Mouse (Mus musculus): ENCODE data around the gene Tada1. TPM values are rescaled to one million over a fixed set of nuclear protein-coding genes. Genes with fewer than 3 reads are reported as not detected.

Tada1 gene
- polyA plus RNA-seq, 1 experiment from 2014 or later, result 76.4 TPM

- no peak overlapping the region for H3K27ac ChIP-seq (replicated peaks; ENCODE audit: low read depth, low read length)
- H3K9ac ChIP-seq (replicated peaks; ENCODE audit: low read length), result no peak overlapping the region
- WGBS, result 93% methylated on average over 11 of the region's 11 CpGs
- peaks cover 20% of the 10 kb centered on the region for H3K36me3 ChIP-seq (replicated peaks; ENCODE audit: control insufficient read depth, insufficient read depth, low read depth, low read length)
- H3K4me2 ChIP-seq (ENCODE audit: low read depth, low read length), result no peak overlapping the region
- no peaks in the 10 kb centered on the region for H3K4me1 ChIP-seq (ENCODE audit: control insufficient read depth, insufficient read depth, low read length)
- no peak for ATAC-seq (replicated peaks; ENCODE audit: insufficient number of reproducible peaks, low FRiP score, low TSS enrichment, low read depth)
- no peaks in the 10 kb centered on the region for H3K27me3 ChIP-seq (ENCODE audit: control insufficient read depth, insufficient read depth, low read length)
- H3K4me3 ChIP-seq (ENCODE audit: low read depth, low read length), result no peak overlapping the region
- DNase-seq (ENCODE audit: low spot score), result no peak
- H3K9me3 ChIP-seq (replicated peaks; ENCODE audit: control insufficient read depth, low read length), result no peaks in the 10 kb centered on the region
Measured at GRCm38 (mm10) chr1:166388511-166388910, 9.6 kb downstream of the Tada1 start.

- Histone ChIP-seq H3K4me3 (ENCODE audit: low read depth, low read length) (no peak overlapping the region), H3K27ac (replicated peaks; ENCODE audit: low read depth, low read length) (no peak overlapping the region), H3K4me2 (ENCODE audit: low read depth, low read length) (no peak overlapping the region), H3K9ac (replicated peaks; ENCODE audit: low read length) (no peak overlapping the region), H3K9me3 (replicated peaks; ENCODE audit: control insufficient read depth, low read length) (no peaks in the 10 kb centered on the region), H3K27me3 (ENCODE audit: control insufficient read depth, insufficient read depth, low read length) (no peaks in the 10 kb centered on the region), H3K36me3 (replicated peaks; ENCODE audit: control insufficient read depth, insufficient read depth, low read depth, low read length) (peaks cover 19% of the 10 kb centered on the region), H3K4me1 (ENCODE audit: control insufficient read depth, insufficient read depth, low read length) (no peaks in the 10 kb centered on the region)
- WGBS, result 92% methylated on average over 16 of the region's 16 CpGs
- DNase-seq (ENCODE audit: low spot score) (no peak), ATAC-seq (replicated peaks; ENCODE audit: insufficient number of reproducible peaks, low FRiP score, low TSS enrichment, low read depth) (no peak)
Measured at GRCm38 (mm10) chr1:166389406-166390125, 10.7 kb downstream of the Tada1 start.

GRCm38 (mm10) chr1:166391671-166392070, 12.8 kb downstream of the Tada1 start:
- Histone ChIP-seq H3K9me3 (replicated peaks; ENCODE audit: control insufficient read depth, low read length) (no peaks in the 10 kb centered on the region), H3K4me1 (ENCODE audit: control insufficient read depth, insufficient read depth, low read length) (no peaks in the 10 kb centered on the region), H3K36me3 (replicated peaks; ENCODE audit: control insufficient read depth, insufficient read depth, low read depth, low read length) (peaks cover 16% of the 10 kb centered on the region), H3K9ac (replicated peaks; ENCODE audit: low read length) (no peak overlapping the region), H3K4me2 (ENCODE audit: low read depth, low read length) (no peak overlapping the region), H3K27ac (replicated peaks; ENCODE audit: low read depth, low read length) (no peak overlapping the region), H3K4me3 (ENCODE audit: low read depth, low read length) (no peak overlapping the region), H3K27me3 (ENCODE audit: control insufficient read depth, insufficient read depth, low read length) (no peaks in the 10 kb centered on the region)
- WGBS, result 96% methylated on average over 6 of the region's 6 CpGs
- no peak for ATAC-seq (replicated peaks; ENCODE audit: insufficient number of reproducible peaks, low FRiP score, low TSS enrichment, low read depth)
- DNase-seq (ENCODE audit: low spot score), result no peak

GRCm38 (mm10) chr1:166394770-166395169, 15.9 kb downstream of the Tada1 start:
- Histone ChIP-seq H3K4me1 (ENCODE audit: control insufficient read depth, insufficient read depth, low read length) (no peaks in the 10 kb centered on the region), H3K9ac (replicated peaks; ENCODE audit: low read length) (no peak overlapping the region), H3K27me3 (ENCODE audit: control insufficient read depth, insufficient read depth, low read length) (no peaks in the 10 kb centered on the region), H3K36me3 (replicated peaks; ENCODE audit: control insufficient read depth, insufficient read depth, low read depth, low read length) (peaks cover 33% of the 10 kb centered on the region), H3K27ac (replicated peaks; ENCODE audit: low read depth, low read length) (no peak overlapping the region), H3K4me2 (ENCODE audit: low read depth, low read length) (no peak overlapping the region), H3K4me3 (ENCODE audit: low read depth, low read length) (no peak overlapping the region), H3K9me3 (replicated peaks; ENCODE audit: control insufficient read depth, low read length) (no peaks in the 10 kb centered on the region)
- ATAC-seq (replicated peaks; ENCODE audit: insufficient number of reproducible peaks, low FRiP score, low TSS enrichment, low read depth), result no peak
- no peak for DNase-seq (ENCODE audit: low spot score)
- 86% methylated on average over 4 of the region's 4 CpGs for WGBS

GRCm38 (mm10) chr1:166395661-166396060, 16.8 kb downstream of the Tada1 start:
- Histone ChIP-seq H3K27me3 (ENCODE audit: control insufficient read depth, insufficient read depth, low read length) (no peaks in the 10 kb centered on the region), H3K36me3 (replicated peaks; ENCODE audit: control insufficient read depth, insufficient read depth, low read depth, low read length) (peaks cover 28% of the 10 kb centered on the region), H3K9me3 (replicated peaks; ENCODE audit: control insufficient read depth, low read length) (no peaks in the 10 kb centered on the region), H3K9ac (replicated peaks; ENCODE audit: low read length) (no peak overlapping the region), H3K4me2 (ENCODE audit: low read depth, low read length) (no peak overlapping the region), H3K4me1 (ENCODE audit: control insufficient read depth, insufficient read depth, low read length) (no peaks in the 10 kb centered on the region), H3K4me3 (ENCODE audit: low read depth, low read length) (no peak overlapping the region), H3K27ac (replicated peaks; ENCODE audit: low read depth, low read length) (no peak overlapping the region)
- WGBS, result 85% methylated on average over 5 of the region's 5 CpGs
- DNase-seq (ENCODE audit: low spot score) (no peak), ATAC-seq (replicated peaks; ENCODE audit: insufficient number of reproducible peaks, low FRiP score, low TSS enrichment, low read depth) (no peak)

- Histone ChIP-seq H3K9ac (replicated peaks; ENCODE audit: low read length) (no peak overlapping the region), H3K27ac (replicated peaks; ENCODE audit: low read depth, low read length) (no peak overlapping the region), H3K36me3 (replicated peaks; ENCODE audit: control insufficient read depth, insufficient read depth, low read depth, low read length) (peaks cover 27% of the 10 kb centered on the region), H3K4me3 (ENCODE audit: low read depth, low read length) (no peak overlapping the region), H3K4me2 (ENCODE audit: low read depth, low read length) (no peak overlapping the region), H3K4me1 (ENCODE audit: control insufficient read depth, insufficient read depth, low read length) (no peaks in the 10 kb centered on the region), H3K27me3 (ENCODE audit: control insufficient read depth, insufficient read depth, low read length) (no peaks in the 10 kb centered on the region), H3K9me3 (replicated peaks; ENCODE audit: control insufficient read depth, low read length) (no peaks in the 10 kb centered on the region)
- DNase-seq (ENCODE audit: low spot score) (no peak), ATAC-seq (replicated peaks; ENCODE audit: insufficient number of reproducible peaks, low FRiP score, low TSS enrichment, low read depth) (no peak)
- 95% methylated on average over 6 of the region's 6 CpGs for WGBS
Measured at GRCm38 (mm10) chr1:166396381-166396780, 17.5 kb downstream of the Tada1 start.

GRCm38 (mm10) chr1:166401455-166401854, 22.6 kb downstream of the Tada1 start:
- Histone ChIP-seq H3K36me3 (replicated peaks; ENCODE audit: control insufficient read depth, insufficient read depth, low read depth, low read length) (peaks cover 22% of the 10 kb centered on the region), H3K9me3 (replicated peaks; ENCODE audit: control insufficient read depth, low read length) (no peaks in the 10 kb centered on the region), H3K4me1 (ENCODE audit: control insufficient read depth, insufficient read depth, low read length) (no peaks in the 10 kb centered on the region), H3K27ac (replicated peaks; ENCODE audit: low read depth, low read length) (no peak overlapping the region), H3K4me3 (ENCODE audit: low read depth, low read length) (no peak overlapping the region), H3K27me3 (ENCODE audit: control insufficient read depth, insufficient read depth, low read length) (no peaks in the 10 kb centered on the region), H3K9ac (replicated peaks; ENCODE audit: low read length) (no peak overlapping the region), H3K4me2 (ENCODE audit: low read depth, low read length) (no peak overlapping the region)
- ATAC-seq (replicated peaks; ENCODE audit: insufficient number of reproducible peaks, low FRiP score, low TSS enrichment, low read depth) (no peak), DNase-seq (ENCODE audit: low spot score) (no peak)

- Histone ChIP-seq H3K4me1 (ENCODE audit: control insufficient read depth, insufficient read depth, low read length) (no peaks in the 10 kb centered on the region), H3K36me3 (replicated peaks; ENCODE audit: control insufficient read depth, insufficient read depth, low read depth, low read length) (peaks cover 22% of the 10 kb centered on the region), H3K27ac (replicated peaks; ENCODE audit: low read depth, low read length) (no peak overlapping the region), H3K27me3 (ENCODE audit: control insufficient read depth, insufficient read depth, low read length) (no peaks in the 10 kb centered on the region), H3K4me3 (ENCODE audit: low read depth, low read length) (no peak overlapping the region), H3K9ac (replicated peaks; ENCODE audit: low read length) (no peak overlapping the region), H3K9me3 (replicated peaks; ENCODE audit: control insufficient read depth, low read length) (no peaks in the 10 kb centered on the region), H3K4me2 (ENCODE audit: low read depth, low read length) (no peak overlapping the region)
- no peak for DNase-seq (ENCODE audit: low spot score)
- 91% methylated on average over 4 of the region's 4 CpGs for WGBS
- no peak for ATAC-seq (replicated peaks; ENCODE audit: insufficient number of reproducible peaks, low FRiP score, low TSS enrichment, low read depth)
Measured at GRCm38 (mm10) chr1:166402003-166402402, 23.1 kb downstream of the Tada1 start.
